Mouse (Mus musculus) bone marrow, adult 2 months (tissue): ENCODE measurements around the gene Nfe2l1.

Experiments
- CTCF ChIP-seq: fragments of 200-500 bp; IDR thresholded peaks from 2 replicates; pipeline ENCODE4 v1.5.1; 2011; ENCODE audit warnings: low read length, control low read depth; ENCODE audit not compliant: control insufficient read depth, insufficient read depth
- POLR2A ChIP-seq: fragments of 200-500 bp; IDR thresholded peaks from 2 replicates; pipeline ENCODE4 v1.6.1; 2011; ENCODE audit warnings: low read depth, mild to moderate bottlenecking, control low read depth, low read length, borderline replicate concordance; ENCODE audit not compliant: control insufficient read depth

DNA sequence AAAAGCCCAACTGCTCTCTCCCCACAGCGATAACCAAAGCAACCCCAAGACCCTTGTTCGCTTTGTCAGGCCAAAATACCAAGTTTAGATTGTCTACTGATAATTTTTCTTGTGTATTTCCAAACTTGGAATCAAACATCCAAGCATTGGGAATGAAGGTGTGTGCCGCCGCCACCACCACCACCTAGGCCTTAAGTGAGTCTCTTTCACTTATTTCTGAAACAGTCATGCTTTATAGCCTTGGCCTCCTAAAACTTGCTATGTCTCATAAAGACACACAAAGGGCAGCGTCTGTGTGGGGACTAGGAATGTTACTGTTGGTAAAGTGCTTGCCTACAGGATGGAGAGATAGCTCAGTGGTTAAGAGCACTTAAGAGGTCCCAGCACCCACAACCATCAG, 15.8 kb downstream of the Nfe2l1 start:
- TF ChIP-seq POLR2A (no peak), CTCF (no peak)
